Mouse (Mus musculus): ENCODE results near the gene Shd. TPM values are rescaled to one million over a fixed set of nuclear protein-coding genes. Genes with fewer than 3 reads are reported as not detected.

Gene Shd
- polyA plus RNA-seq, 1 experiment from 2014 or later: 187 TPM

DNA sequence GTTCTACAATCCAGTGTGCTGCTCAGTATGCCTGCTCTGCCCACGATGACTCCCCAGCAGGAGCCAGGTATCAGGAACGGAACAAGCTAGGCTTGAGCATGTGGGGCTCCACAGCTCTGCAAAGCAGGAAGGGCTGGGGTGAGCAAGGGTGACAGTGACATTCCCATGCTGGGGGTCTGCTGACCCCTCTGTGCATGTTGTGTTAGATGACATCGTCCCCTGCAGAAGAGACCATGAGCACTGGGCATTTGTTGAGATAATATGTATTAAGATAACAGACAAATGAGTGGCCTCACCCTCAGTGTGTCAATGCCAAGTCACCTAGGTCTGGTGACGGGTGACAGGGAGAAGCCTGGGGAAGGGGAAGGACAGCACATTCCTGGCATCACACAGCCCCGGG is 54.7 kb downstream of the Shd start:
- Histone ChIP-seq H3K9ac (ENCODE audit: low read depth, low read length) (no peak overlapping the region), H3K9me3 (replicated peaks; ENCODE audit: control insufficient read depth, low read length, poor library complexity, severe bottlenecking) (no peaks in the 10 kb centered on the region), H3K27ac (ENCODE audit: low read length) (no peak overlapping the region), H3K4me1 (ENCODE audit: control insufficient read depth, insufficient read depth, low read length) (no peaks in the 10 kb centered on the region), H3K27me3 (ENCODE audit: control insufficient read depth, insufficient read depth, low read depth, low read length) (no peaks in the 10 kb centered on the region), H3K36me3 (ENCODE audit: control insufficient read depth, insufficient read depth, low read length) (no peaks in the 10 kb centered on the region; the same call in 1 of the 2 replicates), H3K4me3 (ENCODE audit: low read depth, low read length) (no peak overlapping the region), H3K4me2 (ENCODE audit: low read length) (no peak overlapping the region)
- WGBS: 85% methylated on average over 5 of the region's 5 CpGs
- no peak for ATAC-seq

Other genes starting within 250 kb of the Shd start
- gene Adgre4, start 220.5 kb upstream of the Shd start, polyA plus RNA-seq (2015; fragmentation: Nextera tagmentation; extraction: Ambion mirVana): 0.09 and 0.21 TPM in 2 replicates
- gene Zfp119a, start 91.5 kb upstream of the Shd start, polyA plus RNA-seq (2015; fragmentation: Nextera tagmentation; extraction: Ambion mirVana): 12.8 and 14.8 TPM in 2 replicates
- gene Zfp959, start 78.4 kb upstream of the Shd start, polyA plus RNA-seq (2015; fragmentation: Nextera tagmentation; extraction: Ambion mirVana): 14.1 and 15.6 TPM in 2 replicates
- gene Zfp119b, start 21.0 kb upstream of the Shd start, polyA plus RNA-seq (2015; fragmentation: Nextera tagmentation; extraction: Ambion mirVana): 10.1 and 11.2 TPM in 2 replicates
- gene Ebi3, start 17.8 kb upstream of the Shd start, polyA plus RNA-seq (2015; fragmentation: Nextera tagmentation; extraction: Ambion mirVana): 6.0 and 7.1 TPM in 2 replicates
- gene Yju2, start 11.4 kb upstream of the Shd start, polyA plus RNA-seq (2015; fragmentation: Nextera tagmentation; extraction: Ambion mirVana): 21.2 and 24.6 TPM in 2 replicates
- gene Fsd1, start 16.0 kb downstream of the Shd start, polyA plus RNA-seq (2015; fragmentation: Nextera tagmentation; extraction: Ambion mirVana): 200 and 218 TPM in 2 replicates
- 6.4 and 7.6 TPM in 2 replicates for gene Stap2, start 35.1 kb downstream of the Shd start, polyA plus RNA-seq (2015; fragmentation: Nextera tagmentation; extraction: Ambion mirVana)
- 115 and 117 TPM in 2 replicates for gene Mpnd, start 35.2 kb downstream of the Shd start, polyA plus RNA-seq (2015; fragmentation: Nextera tagmentation; extraction: Ambion mirVana)
- 102 and 108 TPM in 2 replicates for gene Sh3gl1, start 66.2 kb downstream of the Shd start, polyA plus RNA-seq (2015; fragmentation: Nextera tagmentation; extraction: Ambion mirVana)
- gene Chaf1a, start 70.0 kb downstream of the Shd start, polyA plus RNA-seq (2015; fragmentation: Nextera tagmentation; extraction: Ambion mirVana): 3.6 and 5.0 TPM in 2 replicates
- gene Ubxn6, start 104.6 kb downstream of the Shd start, polyA plus RNA-seq (2015; fragmentation: Nextera tagmentation; extraction: Ambion mirVana): 84.0 and 88.5 TPM in 2 replicates
- 140 and 148 TPM in 2 replicates for gene Hdgfl2, start 109.2 kb downstream of the Shd start, polyA plus RNA-seq (2015; fragmentation: Nextera tagmentation; extraction: Ambion mirVana)
- 0.05 and 0.15 TPM in 2 replicates for gene Plin4, start 139.3 kb downstream of the Shd start, polyA plus RNA-seq (2015; fragmentation: Nextera tagmentation; extraction: Ambion mirVana)
- 1.2 and 2.8 TPM in 2 replicates for gene Plin5, start 147.1 kb downstream of the Shd start, polyA plus RNA-seq (2015; fragmentation: Nextera tagmentation; extraction: Ambion mirVana)
- 0.25 and 0.30 TPM in 2 replicates for gene Lrg1, start 151.5 kb downstream of the Shd start, polyA plus RNA-seq (2015; fragmentation: Nextera tagmentation; extraction: Ambion mirVana)
- 13.2 and 14.4 TPM in 2 replicates for gene Sema6b, start 169.9 kb downstream of the Shd start, polyA plus RNA-seq (2015; fragmentation: Nextera tagmentation; extraction: Ambion mirVana)
- 10.5 and 10.8 TPM in 2 replicates for gene Tnfaip8l1, start 192.0 kb downstream of the Shd start, polyA plus RNA-seq (2015; fragmentation: Nextera tagmentation; extraction: Ambion mirVana)
- 65.7 and 71.5 TPM in 2 replicates for gene Mydgf, start 213.5 kb downstream of the Shd start, polyA plus RNA-seq (2015; fragmentation: Nextera tagmentation; extraction: Ambion mirVana)
- 24.2 and 25.4 TPM in 2 replicates for gene Dpp9, start 248.4 kb downstream of the Shd start, polyA plus RNA-seq (2015; fragmentation: Nextera tagmentation; extraction: Ambion mirVana)